Mouse (Mus musculus): ENCODE measurements around the gene B3gat3. TPM values are rescaled to one million over a fixed set of nuclear protein-coding genes. Genes with fewer than 3 reads are reported as not detected.

B3gat3 gene
- polyA plus RNA-seq, 1 experiment from 2014 or later = 20.2 TPM

DNA sequence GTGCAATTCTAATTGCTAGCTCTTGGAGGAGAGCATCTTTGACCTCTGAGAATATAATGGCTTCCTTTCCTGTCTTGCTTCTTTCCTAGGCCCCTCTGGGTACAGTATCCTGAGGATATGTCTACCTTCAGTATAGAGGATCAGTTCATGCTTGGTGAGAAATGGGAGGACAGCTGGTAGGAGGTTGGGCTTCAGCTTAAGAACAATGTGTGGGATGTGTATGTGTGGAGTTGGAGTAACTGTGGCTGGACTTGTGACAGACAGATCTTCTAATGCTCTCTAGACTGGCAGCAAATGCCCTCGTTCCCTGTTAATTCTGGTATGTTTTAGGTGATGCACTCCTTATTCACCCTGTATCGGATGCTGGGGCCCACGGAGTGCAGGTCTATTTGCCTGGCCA, 6.0 kb upstream of the B3gat3 start:
- H3K9me3 ChIP-seq (ENCODE audit: low read length) = no peaks in the 10 kb centered on the region
- H3K9ac ChIP-seq (replicated peaks) = no peak overlapping the region
- no peak overlapping the region for H3K27ac ChIP-seq (ENCODE audit: low read depth)
- no peak overlapping the region for H3K4me3 ChIP-seq (ENCODE audit: low read depth, low read length)
- DNase-seq = no peak
- no peak overlapping the region for H3K4me2 ChIP-seq (ENCODE audit: low read depth, low read length)
- H3K4me1 ChIP-seq (ENCODE audit: insufficient read depth) = no peaks in the 10 kb centered on the region
- peaks cover 71% of the 10 kb centered on the region for H3K36me3 ChIP-seq (replicated peaks; ENCODE audit: insufficient read depth, low read length)
- TF ChIP-seq CTCF (IDR thresholded peaks at IDR 0.05; ENCODE audit: low read depth) (no peak), EP300 (IDR thresholded peaks at IDR 0.05; ENCODE audit: low read depth) (no peak)
- no peaks in the 10 kb centered on the region for H3K27me3 ChIP-seq (ENCODE audit: insufficient read depth, low read length)
- 94% methylated on average over 3 of the region's 3 CpGs for WGBS (ENCODE audit: insufficient replicate concordance)
- ATAC-seq = no peak

DNA sequence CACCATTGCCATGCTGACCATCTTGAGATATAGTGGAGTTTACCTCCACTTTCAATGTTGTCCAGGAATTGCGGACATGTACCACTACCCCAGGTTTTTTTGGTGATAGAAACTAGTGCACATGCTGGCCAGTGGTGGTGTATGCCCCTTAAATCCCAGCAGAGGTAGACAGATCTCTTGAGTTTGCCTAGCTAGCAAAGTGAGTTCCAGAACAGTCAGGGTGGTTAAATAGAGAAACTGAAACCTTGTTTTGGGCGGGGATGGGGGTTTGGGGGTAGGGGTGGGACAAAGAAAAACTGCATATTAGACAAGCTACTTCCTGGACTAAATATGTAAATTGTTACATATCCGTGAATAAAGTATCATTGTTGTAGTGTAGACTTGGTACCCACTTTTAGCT, 1.2 kb upstream of the B3gat3 start:
- peaks cover 32% of the 10 kb centered on the region for H3K36me3 ChIP-seq (replicated peaks; ENCODE audit: insufficient read depth, low read length)
- WGBS (ENCODE audit: insufficient replicate concordance) = 77% methylated on average over 3 of the region's 3 CpGs
- no peak for DNase-seq
- H3K4me2 ChIP-seq (ENCODE audit: low read depth, low read length) = no peak overlapping the region
- no peak for ATAC-seq
- no peak overlapping the region for H3K4me3 ChIP-seq (ENCODE audit: low read depth, low read length)
- H3K4me1 ChIP-seq (ENCODE audit: insufficient read depth) = peaks cover 13% of the 10 kb centered on the region
- no peak overlapping the region for H3K9ac ChIP-seq (replicated peaks)
- H3K27me3 ChIP-seq (ENCODE audit: insufficient read depth, low read length) = no peaks in the 10 kb centered on the region
- no peak overlapping the region for H3K27ac ChIP-seq (ENCODE audit: low read depth)
- H3K9me3 ChIP-seq (ENCODE audit: low read length) = no peaks in the 10 kb centered on the region
- no peak for TF ChIP-seq EP300 (IDR thresholded peaks at IDR 0.05; ENCODE audit: low read depth)
- no peak for TF ChIP-seq CTCF (IDR thresholded peaks at IDR 0.05; ENCODE audit: low read depth)

DNA sequence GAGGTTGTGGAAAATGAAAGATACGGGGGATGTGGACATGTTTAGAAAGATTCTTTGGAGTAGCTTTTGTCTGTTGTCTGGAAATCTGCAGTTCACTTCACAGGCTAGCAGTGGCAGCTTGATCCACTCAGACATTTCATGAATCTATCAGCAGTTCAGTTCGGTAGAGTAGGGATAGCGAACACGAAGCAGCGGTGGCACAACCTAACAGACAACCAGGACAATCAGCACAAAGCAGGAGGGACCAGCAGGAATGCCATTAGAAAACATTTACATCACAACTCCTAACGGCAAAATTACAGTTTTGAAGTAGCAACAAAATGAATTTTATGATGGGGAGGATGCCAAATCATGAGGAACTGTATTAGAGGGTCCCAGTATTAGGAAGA, 496 bp upstream of the B3gat3 start:
- H3K36me3 ChIP-seq (replicated peaks; ENCODE audit: insufficient read depth, low read length) = peaks cover 25% of the 10 kb centered on the region
- peak overlapping the region; percentile 90 for H3K27ac ChIP-seq (ENCODE audit: low read depth)
- TF ChIP-seq CTCF (IDR thresholded peaks at IDR 0.05; ENCODE audit: low read depth) (no peak), EP300 (IDR thresholded peaks at IDR 0.05; ENCODE audit: low read depth) (no peak)
- no peaks in the 10 kb centered on the region for H3K9me3 ChIP-seq (ENCODE audit: low read length)
- DNase-seq (no peak), ATAC-seq (no peak)
- peak overlapping the region; percentile 75 for H3K9ac ChIP-seq (replicated peaks)
- WGBS (ENCODE audit: insufficient replicate concordance) = 62% methylated on average over 6 of the region's 6 CpGs
- H3K4me1 ChIP-seq (ENCODE audit: insufficient read depth) = peaks cover 13% of the 10 kb centered on the region
- H3K4me2 ChIP-seq (ENCODE audit: low read depth, low read length) = peak overlapping the region; percentile 94
- peak overlapping the region; percentile 79 for H3K4me3 ChIP-seq (ENCODE audit: low read depth, low read length)
- H3K27me3 ChIP-seq (ENCODE audit: insufficient read depth, low read length) = no peaks in the 10 kb centered on the region

DNA sequence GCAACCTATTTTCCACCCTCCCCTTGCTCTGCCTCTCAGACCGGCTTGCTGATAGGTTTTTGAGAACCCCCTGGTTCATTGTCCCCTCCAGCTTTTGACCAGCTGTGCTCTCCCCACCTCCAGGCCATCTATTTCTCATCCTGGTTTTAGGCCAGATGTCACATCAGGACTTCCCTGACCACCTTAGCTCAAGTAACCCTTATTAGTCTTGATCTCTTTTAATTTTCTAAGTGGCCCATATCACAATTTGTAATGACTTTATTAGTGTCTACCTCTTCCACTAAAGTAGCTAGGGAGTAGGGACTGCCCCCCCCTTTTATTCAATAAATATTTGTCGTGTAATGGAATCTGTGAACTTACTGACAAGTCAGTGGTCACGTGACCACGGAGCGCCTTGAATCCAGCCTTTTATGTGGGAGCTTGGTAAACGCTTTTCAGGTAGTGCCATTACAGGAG, 690 bp downstream of the B3gat3 start:
- H3K27me3 ChIP-seq (ENCODE audit: insufficient read depth, low read length) = no peaks in the 10 kb centered on the region
- DNase-seq (peak; percentile 56), ATAC-seq (peak; percentile 37)
- H3K4me3 ChIP-seq (ENCODE audit: low read depth, low read length) = peak overlapping the region; percentile 79
- peaks cover 21% of the 10 kb centered on the region for H3K36me3 ChIP-seq (replicated peaks; ENCODE audit: insufficient read depth, low read length)
- H3K27ac ChIP-seq (ENCODE audit: low read depth) = peak overlapping the region; percentile 90
- TF ChIP-seq EP300 (IDR thresholded peaks at IDR 0.05; ENCODE audit: low read depth) (no peak), CTCF (IDR thresholded peaks at IDR 0.05; ENCODE audit: low read depth) (no peak)
- H3K4me1 ChIP-seq (ENCODE audit: insufficient read depth) = peaks cover 13% of the 10 kb centered on the region
- H3K9me3 ChIP-seq (ENCODE audit: low read length) = no peaks in the 10 kb centered on the region
- H3K4me2 ChIP-seq (ENCODE audit: low read depth, low read length) = peak overlapping the region; percentile 94
- peak overlapping the region; percentile 75 for H3K9ac ChIP-seq (replicated peaks)
- 2% methylated on average over 6 of the region's 6 CpGs for WGBS (ENCODE audit: insufficient replicate concordance)

DNA sequence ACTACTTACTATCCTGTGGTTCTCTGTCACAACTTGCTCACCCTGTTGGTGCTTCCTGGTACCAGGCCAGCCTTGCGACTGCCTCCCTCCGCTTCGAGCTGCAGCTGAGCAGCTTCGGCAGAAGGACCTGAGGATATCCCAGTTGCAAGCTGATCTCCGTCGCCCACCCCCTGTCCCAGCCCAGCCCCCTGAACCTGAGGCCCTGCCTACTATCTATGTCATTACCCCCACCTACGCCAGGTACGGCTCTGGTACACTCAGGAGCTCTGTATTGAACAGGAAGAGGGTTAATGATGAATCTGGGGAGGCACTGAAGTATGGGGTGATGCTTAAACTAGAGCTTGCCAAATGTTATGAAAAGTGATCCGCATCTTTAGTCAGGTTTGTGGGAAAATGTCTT, 1.6 kb downstream of the B3gat3 start:
- peak overlapping the region; percentile 90 for H3K27ac ChIP-seq (ENCODE audit: low read depth)
- peak overlapping the region; percentile 79 for H3K4me3 ChIP-seq (ENCODE audit: low read depth, low read length)
- peak overlapping the region; percentile 75 for H3K9ac ChIP-seq (replicated peaks)
- TF ChIP-seq EP300 (IDR thresholded peaks at IDR 0.05; ENCODE audit: low read depth) (no peak), CTCF (IDR thresholded peaks at IDR 0.05; ENCODE audit: low read depth) (no peak)
- H3K36me3 ChIP-seq (replicated peaks; ENCODE audit: insufficient read depth, low read length) = peaks cover 23% of the 10 kb centered on the region
- WGBS (ENCODE audit: insufficient replicate concordance) = 61% methylated on average over 9 of the region's 9 CpGs
- ATAC-seq (no peak), DNase-seq (peak; percentile 31)
- peaks cover 15% of the 10 kb centered on the region for H3K4me1 ChIP-seq (ENCODE audit: insufficient read depth)
- peak overlapping the region; percentile 94 for H3K4me2 ChIP-seq (ENCODE audit: low read depth, low read length)
- H3K27me3 ChIP-seq (ENCODE audit: insufficient read depth, low read length) = no peaks in the 10 kb centered on the region
- no peaks in the 10 kb centered on the region for H3K9me3 ChIP-seq (ENCODE audit: low read length)

DNA sequence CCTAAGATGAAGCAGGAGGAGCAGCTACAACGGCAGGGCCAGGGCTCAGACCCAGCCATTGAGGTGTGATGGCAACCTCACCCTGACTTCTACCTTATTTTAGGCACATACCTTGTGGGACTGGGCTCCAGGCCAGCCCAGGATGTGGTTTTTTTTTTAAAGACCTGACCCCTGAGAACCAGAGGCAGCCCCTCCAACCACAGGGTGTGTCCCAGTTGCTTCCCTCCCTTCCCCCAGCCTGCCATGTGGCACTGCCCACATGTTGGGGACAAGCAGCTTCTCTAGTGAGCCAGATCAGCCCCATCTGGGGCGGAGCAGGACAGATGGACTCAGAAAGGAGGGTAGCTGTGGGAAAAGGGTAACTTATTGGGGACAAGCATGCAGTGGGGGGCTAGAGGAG, 6.6 kb downstream of the B3gat3 start:
- WGBS (ENCODE audit: insufficient replicate concordance) = 52% methylated on average over 2 of the region's 2 CpGs
- ATAC-seq (no peak), DNase-seq (no peak)
- Histone ChIP-seq H3K27me3 (ENCODE audit: insufficient read depth, low read length) (no peaks in the 10 kb centered on the region), H3K4me2 (ENCODE audit: low read depth, low read length) (no peak overlapping the region), H3K36me3 (replicated peaks; ENCODE audit: insufficient read depth, low read length) (peaks cover 33% of the 10 kb centered on the region), H3K9ac (replicated peaks) (no peak overlapping the region), H3K9me3 (ENCODE audit: low read length) (no peaks in the 10 kb centered on the region), H3K4me1 (ENCODE audit: insufficient read depth) (peaks cover 30% of the 10 kb centered on the region), H3K27ac (ENCODE audit: low read depth) (no peak overlapping the region), H3K4me3 (ENCODE audit: low read depth, low read length) (no peak overlapping the region)
- TF ChIP-seq CTCF (IDR thresholded peaks at IDR 0.05; ENCODE audit: low read depth) (no peak), EP300 (IDR thresholded peaks at IDR 0.05; ENCODE audit: low read depth) (no peak)

Measured in liver, postnatal 0 days (tissue).